Mouse (Mus musculus) spleen, adult 2 months (tissue): ENCODE measurements around the gene Mettl13. TPM values are rescaled to one million over a fixed set of nuclear protein-coding genes. Genes with fewer than 3 reads are reported as not detected.

Source experiments
- DNase-seq, 2 experiments: peaks; one replicate each; pipeline versions ENCODE4 v3.0.0 to v3.0.0-alpha.2; 2012 to 2021; ENCODE audit warnings: low spot score in 2 of 2, low read depth in 1 of 2
- H3K27ac ChIP-seq: fragments of 200-500 bp; 2 replicates; pipeline ENCODE4 v1.5.1; 2012; ENCODE audit warnings: low read length, inconsistent platforms; ENCODE audit not compliant: insufficient read depth
- H3K27me3 ChIP-seq: fragments of 200-500 bp; 2 replicates; pipeline ENCODE4 v1.6.1; 2012; ENCODE audit warnings: mild to moderate bottlenecking, moderate library complexity, low read length, inconsistent platforms; ENCODE audit not compliant: control insufficient read depth, insufficient read depth
- H3K36me3 ChIP-seq: fragments of 200-500 bp; 2 replicates; pipeline ENCODE4 v1.6.1; 2012; ENCODE audit warnings: mild to moderate bottlenecking, low read length, inconsistent platforms; ENCODE audit not compliant: control insufficient read depth, insufficient read depth
- H3K4me1 ChIP-seq: fragments of 200-500 bp; 2 replicates; pipeline ENCODE4 v1.6.1; 2011; ENCODE audit warnings: inconsistent platforms; ENCODE audit not compliant: control insufficient read depth, insufficient read depth, insufficient read length
- H3K4me3 ChIP-seq: fragments of 200-500 bp; 2 replicates; pipeline ENCODE4 v1.5.1; 2011; ENCODE audit warnings: mild to moderate bottlenecking, inconsistent platforms; ENCODE audit not compliant: insufficient read depth, insufficient read length; ENCODE audit errors: extremely low read depth
- CTCF ChIP-seq: fragments of 200-500 bp; IDR thresholded peaks from 2 replicates; pipeline ENCODE4 v1.5.1; 2011; ENCODE audit warnings: mild to moderate bottlenecking, inconsistent platforms; ENCODE audit not compliant: insufficient read depth, insufficient read length, insufficient replicate concordance; ENCODE audit errors: extremely low read depth
- POLR2A ChIP-seq: fragments of 200-500 bp; IDR thresholded peaks from 2 replicates; pipeline ENCODE4 v1.6.1; 2011; ENCODE audit warnings: low read depth, low read length, inconsistent platforms
- WGBS: fragments of 180-500 bp; shearing (Covaris S2); methylation state at CpG from one replicate; pipeline ENCODE4 v1.1.7; 2018; 5-methylcytosine and 5-hydroxymethylcytosine counted together
- polyA plus RNA-seq: library from polyadenylated mRNA; depleted of rRNA; stranded (reverse); fragments of >200 nt; gene quantifications from 2 replicates; pipeline ENCODE4 v1.2.3, GENCODE M21; 2012

The Mettl13 gene
- polyA plus RNA-seq, 1 experiment: 4.3 TPM

DNA sequence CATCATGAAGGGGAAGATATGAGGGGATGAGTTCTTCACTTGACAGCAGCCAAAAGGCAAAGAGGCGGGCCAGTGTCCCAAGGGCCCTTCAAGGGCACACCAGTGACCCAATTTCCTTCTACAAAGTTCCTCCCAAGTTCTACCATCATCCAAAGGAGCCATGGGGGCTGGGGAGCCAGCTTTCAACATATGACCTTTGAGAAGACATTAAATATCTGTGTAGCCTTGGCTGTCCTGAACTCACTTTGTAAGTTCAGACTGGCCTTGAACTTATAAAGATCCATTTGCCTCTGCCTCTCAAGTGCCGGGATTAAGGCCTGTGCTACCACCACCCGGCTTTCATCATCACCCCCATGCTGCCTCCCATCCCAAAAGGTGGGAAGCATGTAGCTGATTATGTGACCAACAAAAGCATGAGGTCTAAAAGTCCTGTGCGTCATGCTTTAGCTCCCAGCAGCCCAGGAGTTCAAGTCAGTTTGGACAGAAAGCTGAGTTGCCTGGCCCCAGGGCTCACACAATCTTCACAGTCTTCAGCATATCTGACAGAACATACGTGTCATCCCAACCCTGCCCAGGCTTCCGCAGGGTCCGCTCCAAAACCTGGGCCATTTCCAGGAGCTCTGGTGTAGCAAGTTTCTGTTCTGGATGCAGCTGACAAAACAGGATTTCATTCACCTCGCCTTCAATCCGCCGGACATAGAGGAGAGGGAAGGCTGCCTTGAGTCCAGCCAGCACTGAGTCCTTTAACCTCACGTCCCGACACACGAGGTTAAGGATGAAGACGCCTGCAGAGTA, 14.4 kb downstream of the Mettl13 start:
- no peaks in the 10 kb centered on the region for H3K27me3 ChIP-seq
- no peak overlapping the region for H3K4me3 ChIP-seq
- WGBS: 95% methylated on average over 14 of the region's 14 CpGs
- DNase-seq: no peak
- H3K4me1 ChIP-seq: no peaks in the 10 kb centered on the region
- no peak overlapping the region for H3K27ac ChIP-seq
- peaks cover 29% of the 10 kb centered on the region for H3K36me3 ChIP-seq
- TF ChIP-seq CTCF (no peak), POLR2A (no peak)

DNA sequence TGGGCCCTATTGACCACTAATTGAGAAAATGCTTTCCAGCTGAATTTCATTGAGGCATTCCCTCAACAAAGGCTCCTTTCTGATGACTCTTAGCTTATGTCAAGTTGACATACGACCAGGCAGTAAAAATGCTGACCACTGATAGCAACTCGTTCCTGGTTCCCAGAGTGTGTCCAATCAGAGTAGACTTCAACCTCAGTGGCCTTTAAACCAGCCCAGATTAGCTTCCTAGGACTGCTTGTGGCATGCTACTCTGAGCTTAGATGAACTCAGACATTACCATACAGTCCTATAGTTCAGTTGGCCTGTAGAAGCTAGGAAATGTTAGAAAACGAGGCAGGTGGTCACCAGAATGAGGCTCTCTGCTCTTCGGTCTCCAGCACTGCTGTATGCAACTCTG, 16.0 kb downstream of the Mettl13 start:
- no peaks in the 10 kb centered on the region for H3K27me3 ChIP-seq
- no peak overlapping the region for H3K4me3 ChIP-seq
- H3K4me1 ChIP-seq: no peaks in the 10 kb centered on the region
- H3K27ac ChIP-seq: no peak overlapping the region
- 79% methylated on average over 4 of the region's 4 CpGs for WGBS
- TF ChIP-seq CTCF (no peak), POLR2A (no peak)
- no peak for DNase-seq
- peaks cover 24% of the 10 kb centered on the region for H3K36me3 ChIP-seq

DNA sequence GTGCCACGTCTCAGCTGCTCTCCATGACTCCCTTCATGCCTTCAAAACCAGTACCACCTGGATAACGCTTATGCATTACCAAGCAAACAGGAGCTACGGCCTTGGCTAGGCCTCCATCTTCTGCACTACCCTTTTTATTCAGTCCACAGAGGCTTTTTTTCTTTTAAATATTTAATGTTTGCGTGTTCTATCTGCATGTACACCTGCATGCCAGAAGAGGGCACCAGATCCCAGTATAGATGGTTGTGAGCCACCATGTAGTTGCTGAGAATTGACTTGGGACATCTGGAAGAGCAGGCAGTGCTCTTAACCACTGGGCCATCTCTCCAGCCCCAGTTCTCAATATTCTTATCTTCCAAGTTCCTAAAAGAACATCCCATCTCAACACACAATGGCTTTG, 16.8 kb downstream of the Mettl13 start:
- Histone ChIP-seq H3K4me1 (no peaks in the 10 kb centered on the region), H3K27me3 (no peaks in the 10 kb centered on the region), H3K4me3 (no peak overlapping the region), H3K36me3 (peaks cover 19% of the 10 kb centered on the region), H3K27ac (no peak overlapping the region)
- DNase-seq: no peak
- 80% methylated on average over 4 of the region's 4 CpGs for WGBS
- no peak for TF ChIP-seq CTCF
- TF ChIP-seq POLR2A: no peak

DNA sequence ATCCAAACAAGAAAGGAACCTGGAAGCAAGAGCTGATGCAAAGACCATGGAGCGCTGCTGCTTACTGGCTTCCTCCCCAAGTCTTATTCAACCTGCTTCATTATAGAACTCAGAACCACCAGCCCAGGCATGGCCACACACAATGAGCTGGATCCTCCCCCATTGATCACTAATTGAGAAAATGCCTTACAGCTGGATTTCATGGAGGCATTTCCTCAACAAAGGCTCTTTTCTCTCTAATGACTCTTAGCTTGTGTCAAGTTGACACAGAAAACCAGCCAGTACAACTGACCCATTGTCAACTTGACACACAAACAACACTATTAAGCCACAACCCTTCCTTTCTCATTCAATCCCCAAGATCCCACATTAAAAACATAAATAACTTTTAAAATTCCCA, 17.7 kb downstream of the Mettl13 start:
- no peaks in the 10 kb centered on the region for H3K4me1 ChIP-seq
- peaks cover 14% of the 10 kb centered on the region for H3K36me3 ChIP-seq
- H3K27me3 ChIP-seq: no peaks in the 10 kb centered on the region
- H3K4me3 ChIP-seq: no peak overlapping the region
- TF ChIP-seq CTCF (no peak), POLR2A (no peak)
- 97% methylated on average over 1 of the region's 1 CpGs for WGBS
- no peak overlapping the region for H3K27ac ChIP-seq
- DNase-seq: no peak

DNA sequence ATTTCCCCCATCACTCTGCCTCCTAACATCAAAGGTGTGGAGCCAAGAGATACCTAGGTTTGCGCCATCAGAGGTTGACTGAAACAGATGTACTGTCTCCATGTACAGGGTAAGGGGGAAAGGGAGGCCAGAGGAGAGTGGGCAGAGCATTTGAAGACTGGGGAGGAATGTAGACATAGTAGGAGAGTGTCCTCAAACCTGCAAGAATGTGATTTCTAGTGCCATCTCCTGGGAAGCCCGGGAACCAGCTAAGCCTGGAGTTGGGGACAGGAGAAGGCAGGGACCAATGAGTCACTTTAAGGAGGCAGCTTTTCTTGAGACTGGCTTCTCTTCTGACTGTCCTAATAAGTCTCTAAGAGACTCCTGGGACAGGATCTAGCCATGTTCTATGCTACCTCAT, 18.7 kb downstream of the Mettl13 start:
- H3K27me3 ChIP-seq: no peaks in the 10 kb centered on the region
- peaks cover 11% of the 10 kb centered on the region; the same call in 1 of the 2 replicates for H3K36me3 ChIP-seq
- WGBS: 80% methylated on average over 2 of the region's 2 CpGs
- no peaks in the 10 kb centered on the region for H3K4me1 ChIP-seq
- no peak for DNase-seq
- H3K4me3 ChIP-seq: no peak overlapping the region
- TF ChIP-seq POLR2A (no peak), CTCF (no peak)
- H3K27ac ChIP-seq: no peak overlapping the region

DNA sequence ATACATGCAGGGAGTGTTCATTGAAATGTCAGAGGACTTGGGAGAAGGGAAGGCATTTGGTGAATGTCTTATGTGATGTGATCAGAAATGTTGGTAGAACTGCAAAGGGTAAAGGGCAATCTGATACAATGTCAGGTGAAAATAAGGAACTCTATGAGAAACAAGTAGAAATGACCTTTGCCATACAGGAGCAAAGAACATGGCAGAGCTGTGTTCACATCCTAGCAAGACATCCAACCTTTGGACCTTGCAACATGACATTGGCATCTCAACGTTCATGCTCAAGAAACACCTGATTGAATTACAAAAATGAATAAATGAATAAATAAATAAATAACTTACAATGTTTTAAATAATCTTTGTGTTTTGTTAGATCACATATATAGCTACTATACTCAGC, 33.2 kb downstream of the Mettl13 start:
- TF ChIP-seq CTCF (no peak), POLR2A (no peak)
- no peak for DNase-seq
- Histone ChIP-seq H3K27me3 (no peaks in the 10 kb centered on the region), H3K4me3 (no peak overlapping the region), H3K4me1 (no peaks in the 10 kb centered on the region), H3K36me3 (no peaks in the 10 kb centered on the region), H3K27ac (no peak overlapping the region)
- WGBS: 95% methylated on average over 1 of the region's 1 CpGs

DNA sequence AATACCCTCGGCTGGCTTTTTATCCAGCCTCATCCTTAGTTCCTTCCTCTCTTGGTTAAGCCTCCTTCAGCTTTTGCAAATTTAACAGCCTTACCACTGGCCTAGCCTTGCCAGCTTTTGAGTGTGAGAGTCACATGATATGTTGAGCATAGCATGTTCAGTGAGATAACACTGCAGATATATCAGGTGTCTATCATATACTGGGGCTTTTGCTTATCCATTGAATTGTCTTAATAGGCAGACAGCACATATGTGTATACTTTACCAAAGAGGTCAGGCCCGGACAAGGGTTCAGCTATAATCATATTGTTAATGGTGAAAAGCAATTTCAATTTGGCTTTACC, 38.4 kb downstream of the Mettl13 start:
- no peaks in the 10 kb centered on the region for H3K36me3 ChIP-seq
- no peaks in the 10 kb centered on the region for H3K27me3 ChIP-seq
- no peak overlapping the region for H3K4me3 ChIP-seq
- WGBS: 41% methylated on average over 2 of the region's 2 CpGs
- TF ChIP-seq POLR2A (no peak), CTCF (no peak)
- no peak for DNase-seq
- H3K27ac ChIP-seq: no peak overlapping the region
- H3K4me1 ChIP-seq: no peaks in the 10 kb centered on the region
